22 mouse cellular contexts compared by ENCODE assay signal in genomic region chr9:96947171-96947570, GRCm38 (mm10).
"Had no signal": no experiment of that assay in that cellular context is flagged by ENCODE, and none has a peak within 500 bp of the region (broad histone marks: within the 10 kb centered on the region; RNA-seq: fewer than 3 reads in every experiment).

No protein-coding gene starts in this region.

- H3K4me2 ChIP-seq: heart, embryonic 12.5 days; hindbrain, embryonic 13.5 days; hindbrain, embryonic 15.5 days; kidney, embryonic 15.5 days; limb, embryonic 13.5 days; limb, embryonic 15.5 days; liver, embryonic 12.5 days had no signal

- H3K9me3 ChIP-seq: heart, embryonic 12.5 days; hindbrain, embryonic 13.5 days; hindbrain, embryonic 15.5 days; kidney, embryonic 15.5 days; limb, embryonic 13.5 days; limb, embryonic 15.5 days; liver, embryonic 12.5 days had no signal

- H3K36me3 ChIP-seq: hindbrain, embryonic 15.5 days; limb, embryonic 15.5 days; liver, embryonic 12.5 days had no signal

- H3K27ac ChIP-seq: hindbrain, embryonic 13.5 days; hindbrain, embryonic 15.5 days; hindbrain, postnatal 0 days; kidney, embryonic 15.5 days; kidney, postnatal 0 days; limb, embryonic 13.5 days; limb, embryonic 15.5 days; liver, embryonic 12.5 days; liver, embryonic 14.5 days had no signal

- ATAC-seq: forebrain, postnatal 0 days; hindbrain, postnatal 0 days; intestine, embryonic 16.5 days; liver, embryonic 12.5 days had no signal

- DNase-seq: forebrain, postnatal 0 days; gastrocnemius, postnatal 14 days; gastrocnemius, postnatal 36 days; heart, postnatal 14 days; heart, postnatal 36 days; kidney, adult 11 months; kidney, adult 2 months; kidney, adult 9 months; kidney, postnatal 14 days; kidney, postnatal 36 days; layer of hippocampus, adult 9-11 months had no signal

- H3K27me3 ChIP-seq: hindbrain, embryonic 13.5 days; hindbrain, embryonic 15.5 days; limb, embryonic 13.5 days; limb, embryonic 15.5 days had no signal

- H3K9ac ChIP-seq: forebrain, postnatal 0 days; heart, embryonic 12.5 days; hindbrain, embryonic 13.5 days; hindbrain, embryonic 15.5 days; kidney, embryonic 15.5 days; limb, embryonic 13.5 days; limb, embryonic 15.5 days; liver, embryonic 12.5 days; liver, embryonic 14.5 days had no signal

- H3K4me1 ChIP-seq: liver, embryonic 12.5 days had no signal

- H3K4me3 ChIP-seq: heart, embryonic 12.5 days; hindbrain, embryonic 13.5 days; hindbrain, embryonic 15.5 days; kidney, embryonic 15.5 days; limb, embryonic 13.5 days; limb, embryonic 15.5 days; liver, embryonic 12.5 days had no signal
